Mouse (Mus musculus): ENCODE measurements around the gene Gm12216. TPM values are rescaled to one million over a fixed set of nuclear protein-coding genes. Genes with fewer than 3 reads are reported as not detected.

Gm12216 gene
- polyA plus RNA-seq, 1 experiment from 2014 or later, result 0.44 TPM

DNA sequence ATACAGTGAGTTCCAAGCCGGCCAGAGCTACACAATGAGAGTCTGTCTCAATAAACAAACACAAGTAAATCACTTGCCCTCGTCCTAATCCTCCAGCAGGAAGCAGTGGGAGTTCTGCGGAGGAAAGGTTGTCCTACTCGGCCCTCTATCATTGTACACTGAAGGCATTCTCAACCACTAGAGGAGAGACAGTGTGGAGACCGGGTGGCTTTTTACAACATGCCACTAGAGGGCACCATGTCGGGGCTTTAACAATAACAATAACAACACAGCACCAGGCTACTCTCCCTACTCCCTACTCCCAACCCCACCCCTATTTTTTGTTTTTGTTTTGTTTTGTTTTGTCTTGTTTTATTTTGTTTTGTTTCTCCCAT lies 121.5 kb downstream of the Gm12216 start:
- H3K27ac ChIP-seq (ENCODE audit: low read length), result no peak overlapping the region
- no peak overlapping the region for H3K4me3 ChIP-seq (ENCODE audit: low read depth, low read length)
- 19% methylated on average over 6 of the region's 6 CpGs for WGBS (ENCODE audit: insufficient replicate concordance)
- H3K27me3 ChIP-seq (ENCODE audit: control insufficient read depth, insufficient read depth, low read depth, low read length), result no peaks in the 10 kb centered on the region
- no peak overlapping the region for H3K9ac ChIP-seq (ENCODE audit: low read depth, low read length)
- no peak overlapping the region for H3K4me2 ChIP-seq (ENCODE audit: low read depth, low read length)
- H3K9me3 ChIP-seq (replicated peaks; ENCODE audit: control insufficient read depth, low read length), result no peaks in the 10 kb centered on the region
- no peaks in the 10 kb centered on the region for H3K4me1 ChIP-seq (ENCODE audit: control insufficient read depth, low read depth, low read length)
- 0 out of 2 replicates have a peak, but pooled peaks have one; percentile 35 for ATAC-seq (ENCODE audit: low read depth)
- H3K36me3 ChIP-seq (ENCODE audit: control insufficient read depth, insufficient read depth), result no peaks in the 10 kb centered on the region

DNA sequence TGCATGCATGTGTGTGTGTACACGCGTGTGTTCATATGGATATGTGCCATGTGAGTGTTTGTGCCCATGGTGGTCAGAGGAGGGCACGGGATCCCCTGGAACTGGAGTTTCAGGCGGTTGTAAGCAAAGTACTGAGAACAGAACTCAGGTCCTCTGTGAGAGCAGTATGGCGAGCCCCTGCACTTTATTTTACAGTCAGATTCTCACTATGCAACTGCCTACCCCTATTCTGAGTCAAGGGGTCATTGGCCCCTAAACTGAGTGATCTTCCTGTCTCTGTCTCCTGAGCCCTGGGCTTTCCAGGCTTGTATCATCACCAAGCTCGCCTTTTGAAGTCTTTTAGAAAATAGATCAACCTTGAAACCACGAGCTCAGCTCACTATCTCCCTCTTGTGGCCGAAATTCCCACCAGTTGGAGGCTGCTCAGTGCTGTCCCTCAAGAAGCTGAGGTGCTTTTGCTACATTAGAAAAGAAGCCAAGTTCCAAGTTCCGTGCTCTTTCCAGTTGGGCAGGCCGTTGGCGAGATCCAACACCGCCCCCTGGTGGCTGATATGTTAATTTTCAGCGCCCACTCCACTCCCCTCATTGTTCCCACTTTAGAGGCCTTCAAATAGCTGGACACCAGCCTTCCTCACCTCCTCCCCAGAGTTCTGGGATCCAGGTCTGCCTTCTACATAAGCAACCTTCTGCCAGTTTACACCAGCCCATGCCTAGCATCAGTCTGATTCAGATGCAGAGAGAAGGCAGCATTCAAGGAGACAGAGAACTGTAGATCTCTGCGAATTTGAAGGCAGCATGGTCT lies 122.1 kb downstream of the Gm12216 start:
- no peak overlapping the region for H3K27ac ChIP-seq (ENCODE audit: low read length)
- no peak overlapping the region for H3K9ac ChIP-seq (ENCODE audit: low read depth, low read length)
- no peak overlapping the region for H3K4me3 ChIP-seq (ENCODE audit: low read depth, low read length)
- ATAC-seq (ENCODE audit: low read depth), result peak; percentile 48; the same call in 1 of the 2 replicates
- no peaks in the 10 kb centered on the region for H3K4me1 ChIP-seq (ENCODE audit: control insufficient read depth, low read depth, low read length)
- WGBS (ENCODE audit: insufficient replicate concordance), result 36% methylated on average over 14 of the region's 14 CpGs
- H3K27me3 ChIP-seq (ENCODE audit: control insufficient read depth, insufficient read depth, low read depth, low read length), result no peaks in the 10 kb centered on the region
- no peaks in the 10 kb centered on the region for H3K9me3 ChIP-seq (replicated peaks; ENCODE audit: control insufficient read depth, low read length)
- H3K36me3 ChIP-seq (ENCODE audit: control insufficient read depth, insufficient read depth), result no peaks in the 10 kb centered on the region
- no peak overlapping the region for H3K4me2 ChIP-seq (ENCODE audit: low read depth, low read length)

DNA sequence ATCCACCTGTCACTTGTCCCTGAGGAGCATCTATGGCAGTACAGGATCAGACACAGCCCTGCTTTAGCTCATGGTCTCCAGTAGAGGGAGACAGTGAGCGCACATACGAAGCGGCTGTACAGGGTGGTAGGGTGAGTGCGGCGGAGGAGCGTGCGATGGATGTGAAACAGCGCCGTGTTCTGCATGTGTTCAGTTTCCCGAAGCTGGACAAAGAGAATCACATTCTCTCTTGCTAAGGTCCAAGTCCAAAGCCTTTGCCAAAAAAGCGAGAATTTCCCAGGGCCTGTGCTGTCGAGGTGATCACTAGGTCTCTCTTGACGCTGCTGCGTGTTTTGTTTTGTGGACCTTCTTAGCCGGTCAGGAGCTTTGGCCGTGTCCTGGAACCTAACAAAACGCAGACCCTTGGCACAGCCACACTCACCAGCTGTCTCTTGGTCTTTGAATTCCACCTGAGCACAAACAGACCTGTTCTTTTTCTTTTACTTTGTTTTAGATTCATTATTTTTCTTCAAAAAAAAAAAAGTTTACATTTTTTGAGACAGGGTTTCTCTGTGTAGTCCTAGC lies 123.3 kb downstream of the Gm12216 start:
- ATAC-seq (ENCODE audit: low read depth), result peak; percentile 71
- H3K27ac ChIP-seq (ENCODE audit: low read length), result no peak overlapping the region
- H3K36me3 ChIP-seq (ENCODE audit: control insufficient read depth, insufficient read depth), result no peaks in the 10 kb centered on the region
- 27% methylated on average over 17 of the region's 17 CpGs for WGBS (ENCODE audit: insufficient replicate concordance)
- H3K9ac ChIP-seq (ENCODE audit: low read depth, low read length), result no peak overlapping the region
- no peaks in the 10 kb centered on the region for H3K27me3 ChIP-seq (ENCODE audit: control insufficient read depth, insufficient read depth, low read depth, low read length)
- H3K9me3 ChIP-seq (replicated peaks; ENCODE audit: control insufficient read depth, low read length), result no peaks in the 10 kb centered on the region
- peak overlapping the region; percentile 9 for H3K4me3 ChIP-seq (ENCODE audit: low read depth, low read length)
- no peaks in the 10 kb centered on the region for H3K4me1 ChIP-seq (ENCODE audit: control insufficient read depth, low read depth, low read length)
- H3K4me2 ChIP-seq (ENCODE audit: low read depth, low read length), result peak overlapping the region; percentile 34; the same call in 1 of the 2 replicates

DNA sequence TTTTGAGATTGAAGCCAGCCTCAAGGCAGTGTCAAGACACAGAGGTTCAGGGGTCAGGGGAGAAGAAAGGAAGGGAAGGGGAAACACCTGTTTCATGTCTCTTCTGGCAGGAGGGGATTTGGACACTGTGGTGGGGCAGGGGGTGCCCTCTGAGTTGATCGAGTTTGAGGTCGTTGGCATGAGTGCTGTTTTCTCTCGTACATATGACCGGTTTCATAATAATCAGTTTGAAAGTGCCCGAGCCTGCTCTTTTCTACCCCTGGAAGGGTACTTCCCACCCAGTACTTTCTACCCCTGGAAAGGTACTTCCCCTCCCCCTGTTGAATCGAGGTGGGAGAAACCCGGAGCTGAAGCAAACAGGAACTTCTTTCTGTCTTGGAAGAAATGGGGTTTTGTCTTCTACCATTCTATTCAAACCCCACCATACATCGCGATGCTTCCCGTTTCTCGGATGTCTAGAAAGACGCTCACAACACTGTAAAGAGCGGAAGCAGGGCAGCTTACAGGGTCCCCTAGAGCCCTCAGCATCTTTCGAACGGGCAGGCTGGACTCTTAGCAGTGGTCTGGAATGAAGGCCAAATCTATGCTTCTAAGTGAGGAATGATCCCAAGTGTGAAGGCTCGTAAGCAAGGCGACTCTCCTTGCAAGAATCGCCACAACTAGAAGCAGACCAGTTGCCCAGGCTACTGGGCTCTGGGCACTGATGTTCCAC lies 123.9 kb downstream of the Gm12216 start:
- Histone ChIP-seq H3K9me3 (replicated peaks; ENCODE audit: control insufficient read depth, low read length) (no peaks in the 10 kb centered on the region), H3K9ac (ENCODE audit: low read depth, low read length) (no peak overlapping the region), H3K4me1 (ENCODE audit: control insufficient read depth, low read depth, low read length) (no peaks in the 10 kb centered on the region), H3K36me3 (ENCODE audit: control insufficient read depth, insufficient read depth) (no peaks in the 10 kb centered on the region), H3K4me3 (ENCODE audit: low read depth, low read length) (no peak overlapping the region), H3K4me2 (ENCODE audit: low read depth, low read length) (0 out of 2 replicates have a peak overlapping the region, but pooled peaks have one; percentile 34), H3K27ac (ENCODE audit: low read length) (no peak overlapping the region), H3K27me3 (ENCODE audit: control insufficient read depth, insufficient read depth, low read depth, low read length) (no peaks in the 10 kb centered on the region)
- no peak for ATAC-seq (ENCODE audit: low read depth)
- WGBS (ENCODE audit: insufficient replicate concordance), result 48% methylated on average over 18 of the region's 18 CpGs

DNA sequence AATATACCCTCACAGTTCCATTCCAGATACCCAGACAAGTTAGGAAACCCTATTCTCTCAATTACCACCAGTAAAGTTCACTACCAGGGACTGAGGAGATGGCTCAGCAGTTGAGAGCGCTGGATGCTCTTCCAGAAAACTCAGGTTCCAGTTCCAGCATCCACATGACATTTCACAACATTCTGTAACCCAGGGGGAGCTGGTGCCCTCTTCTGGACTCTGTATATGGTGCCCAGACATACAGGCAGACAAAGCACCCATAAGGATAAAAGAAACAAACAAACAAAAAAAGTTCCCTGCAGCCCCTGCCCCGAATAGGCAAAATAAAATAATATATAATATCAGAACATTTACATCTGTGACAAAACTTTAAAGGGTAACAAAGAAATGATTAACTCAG lies 124.6 kb downstream of the Gm12216 start:
- H3K9ac ChIP-seq (ENCODE audit: low read depth, low read length), result no peak overlapping the region
- no peaks in the 10 kb centered on the region for H3K36me3 ChIP-seq (ENCODE audit: control insufficient read depth, insufficient read depth)
- no peak for ATAC-seq (ENCODE audit: low read depth)
- H3K4me2 ChIP-seq (ENCODE audit: low read depth, low read length), result no peak overlapping the region
- H3K4me3 ChIP-seq (ENCODE audit: low read depth, low read length), result no peak overlapping the region
- H3K4me1 ChIP-seq (ENCODE audit: control insufficient read depth, low read depth, low read length), result no peaks in the 10 kb centered on the region
- H3K9me3 ChIP-seq (replicated peaks; ENCODE audit: control insufficient read depth, low read length), result no peaks in the 10 kb centered on the region
- H3K27ac ChIP-seq (ENCODE audit: low read length), result no peak overlapping the region
- H3K27me3 ChIP-seq (ENCODE audit: control insufficient read depth, insufficient read depth, low read depth, low read length), result no peaks in the 10 kb centered on the region
- WGBS (ENCODE audit: insufficient replicate concordance), result 58% methylated on average over 2 of the region's 2 CpGs

DNA sequence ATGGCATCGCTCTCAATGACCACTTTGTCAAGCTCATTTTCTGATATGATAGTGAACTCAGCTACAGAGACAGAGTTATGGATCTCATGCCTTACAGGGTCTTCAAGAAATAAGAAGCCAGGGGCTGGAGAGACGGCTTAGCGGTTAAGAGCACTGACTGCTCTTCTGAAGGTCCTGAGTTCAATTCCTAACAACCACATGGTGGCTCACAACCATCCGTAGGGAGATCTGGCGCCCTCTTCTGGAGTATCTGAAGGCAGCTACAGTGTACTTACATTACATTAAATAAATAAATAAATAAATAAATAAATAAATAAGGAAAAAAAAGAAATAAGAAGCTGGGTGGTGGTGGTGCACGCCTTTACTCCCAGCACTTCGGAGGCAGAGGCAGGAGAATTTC lies 125.2 kb downstream of the Gm12216 start:
- ATAC-seq (ENCODE audit: low read depth), result no peak
- H3K4me2 ChIP-seq (ENCODE audit: low read depth, low read length), result no peak overlapping the region
- no peaks in the 10 kb centered on the region for H3K36me3 ChIP-seq (ENCODE audit: control insufficient read depth, insufficient read depth)
- no peaks in the 10 kb centered on the region for H3K9me3 ChIP-seq (replicated peaks; ENCODE audit: control insufficient read depth, low read length)
- no peaks in the 10 kb centered on the region for H3K4me1 ChIP-seq (ENCODE audit: control insufficient read depth, low read depth, low read length)
- H3K9ac ChIP-seq (ENCODE audit: low read depth, low read length), result no peak overlapping the region
- no peak overlapping the region for H3K4me3 ChIP-seq (ENCODE audit: low read depth, low read length)
- no peak overlapping the region for H3K27ac ChIP-seq (ENCODE audit: low read length)
- H3K27me3 ChIP-seq (ENCODE audit: control insufficient read depth, insufficient read depth, low read depth, low read length), result no peaks in the 10 kb centered on the region
- 76% methylated on average over 7 of the region's 7 CpGs for WGBS (ENCODE audit: insufficient replicate concordance)

Small RNAs within 50 kb of the gene (microRNA-seq; reads per million reads assigned to microRNA genes)
- not detected for gene Mir7671

Other genes with a start within 250 kb of the Gm12216 start
- 0.20 and 0.27 TPM in 2 replicates for gene Il4, start 240.6 kb downstream of the Gm12216 start, polyA plus RNA-seq (2015; fragmentation: Nextera tagmentation; extraction: Ambion mirVana)
- gene Il13, start 224.6 kb downstream of the Gm12216 start, polyA plus RNA-seq (2015; fragmentation: Nextera tagmentation; extraction: Ambion mirVana), result not detected in 2 replicates
- gene Rad50, start 151.9 kb downstream of the Gm12216 start, polyA plus RNA-seq (2015; fragmentation: Nextera tagmentation; extraction: Ambion mirVana), result 12.4 and 12.9 TPM in 2 replicates
- not detected in 2 replicates for gene Il5, start 138.5 kb downstream of the Gm12216 start, polyA plus RNA-seq (2015; fragmentation: Nextera tagmentation; extraction: Ambion mirVana)
- gene Irf1, start 89.2 kb downstream of the Gm12216 start, polyA plus RNA-seq (2015; fragmentation: Nextera tagmentation; extraction: Ambion mirVana), result 14.8 and 17.7 TPM in 2 replicates
- gene Gm17334, start 86.1 kb downstream of the Gm12216 start, polyA plus RNA-seq (2015; fragmentation: Nextera tagmentation; extraction: Ambion mirVana), result 0.19 TPM in 1 of 2 replicates, not detected in the other
- gene Slc22a5, start 32.4 kb upstream of the Gm12216 start, polyA plus RNA-seq (2015; fragmentation: Nextera tagmentation; extraction: Ambion mirVana), result 2.4 and 2.6 TPM in 2 replicates
- 0.92 and 1.2 TPM in 2 replicates for gene Slc22a21, start 121.1 kb upstream of the Gm12216 start, polyA plus RNA-seq (2015; fragmentation: Nextera tagmentation; extraction: Ambion mirVana)
- gene Slc22a4, start 168.8 kb upstream of the Gm12216 start, polyA plus RNA-seq (2015; fragmentation: Nextera tagmentation; extraction: Ambion mirVana), result 34.8 and 39.3 TPM in 2 replicates
- gene Pdlim4, start 209.8 kb upstream of the Gm12216 start, polyA plus RNA-seq (2015; fragmentation: Nextera tagmentation; extraction: Ambion mirVana), result 3.2 and 4.0 TPM in 2 replicates
- gene P4ha2, start 240.8 kb upstream of the Gm12216 start, polyA plus RNA-seq (2015; fragmentation: Nextera tagmentation; extraction: Ambion mirVana), result 8.0 TPM in 2 replicates

All from liver, embryonic 16.5 days (tissue).